Mouse (Mus musculus): ENCODE results near the gene Aanat. TPM values are rescaled to one million over a fixed set of nuclear protein-coding genes. Genes with fewer than 3 reads are reported as not detected.
A peak's percentile ranks its signal among the peaks of the same experiment; 100 is the strongest.

Aanat gene
- polyA plus RNA-seq, 1 experiment, result not detected

DNA sequence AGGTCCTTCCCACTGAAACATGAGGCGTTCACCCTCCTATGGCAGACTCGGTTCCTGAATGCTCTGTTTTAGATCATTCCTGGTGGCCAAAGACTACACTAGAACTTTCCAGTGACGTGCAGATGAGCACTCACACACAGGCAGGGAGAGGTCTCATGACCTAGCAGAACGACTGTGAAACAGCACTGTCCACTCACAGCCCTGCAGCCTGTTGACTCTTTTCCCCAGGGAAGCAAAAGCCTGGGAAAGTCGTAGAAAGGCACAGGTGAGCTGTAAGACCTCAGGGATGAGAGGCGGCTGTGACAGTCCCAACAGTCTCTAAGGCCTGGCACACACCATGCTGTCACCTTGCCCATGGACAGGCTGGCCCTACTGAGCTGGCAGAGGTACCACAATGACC is 29.9 kb upstream of the Aanat start:
- no peak for DNase-seq (ENCODE audit: low read depth in 1 of 2, low spot score in 2 of 2)
- Histone ChIP-seq H3K27ac (ENCODE audit: insufficient read depth, low read length) (no peak overlapping the region), H3K27me3 (ENCODE audit: control insufficient read depth, insufficient read depth, low read length) (no peaks in the 10 kb centered on the region), H3K4me3 (ENCODE audit: extremely low read depth, insufficient read depth, insufficient read length) (no peak overlapping the region), H3K4me1 (ENCODE audit: control insufficient read depth, insufficient read depth, insufficient read length) (no peaks in the 10 kb centered on the region; the same call in 1 of the 2 replicates), H3K36me3 (ENCODE audit: control insufficient read depth, insufficient read depth, low read length) (no peaks in the 10 kb centered on the region)
- no peak for TF ChIP-seq POLR2A (IDR thresholded peaks at IDR 0.05; ENCODE audit: low read depth, low read length)
- TF ChIP-seq CTCF (IDR thresholded peaks at IDR 0.05; ENCODE audit: extremely low read depth, insufficient read depth, insufficient read length, insufficient replicate concordance), result no peak
- 90% methylated on average over 6 of the region's 6 CpGs for WGBS

DNA sequence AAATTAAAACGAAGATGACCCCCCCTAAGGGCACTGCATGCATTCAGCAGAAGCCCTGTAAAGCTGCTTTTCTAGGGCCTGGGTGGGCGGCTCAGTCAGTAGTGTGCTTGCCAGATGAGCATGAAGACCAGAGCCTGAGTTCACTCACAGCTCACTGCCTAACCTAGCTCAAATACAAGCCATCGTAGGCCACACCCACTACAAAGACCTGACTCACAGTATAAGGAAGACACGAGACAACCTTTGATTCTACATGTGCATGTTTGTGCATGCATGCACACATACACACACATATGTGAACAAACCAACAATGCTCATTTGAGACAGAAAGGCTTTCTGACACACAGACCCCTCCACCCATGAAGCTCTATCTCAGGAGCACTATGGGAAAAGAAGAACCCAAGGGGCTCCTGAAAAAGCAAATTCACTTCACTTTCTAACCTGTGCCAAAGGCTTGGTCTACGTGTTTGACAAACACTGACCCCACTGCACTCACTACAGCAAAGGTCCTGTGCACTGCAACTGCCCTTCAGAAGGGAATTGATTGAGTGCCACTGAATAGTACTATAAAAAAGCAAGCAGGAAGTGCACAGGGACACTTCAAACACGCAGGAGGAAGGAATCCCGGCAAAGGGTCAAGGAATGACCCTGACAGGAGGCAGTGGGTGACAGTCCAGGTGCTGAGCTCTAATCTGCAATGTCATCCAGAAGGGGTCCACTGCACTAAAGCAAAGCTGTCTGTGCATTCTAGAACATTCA is 20.8 kb upstream of the Aanat start:
- WGBS, result 78% methylated on average over 7 of the region's 7 CpGs
- no peak for TF ChIP-seq POLR2A (IDR thresholded peaks at IDR 0.05; ENCODE audit: low read depth, low read length)
- no peak for TF ChIP-seq CTCF (IDR thresholded peaks at IDR 0.05; ENCODE audit: extremely low read depth, insufficient read depth, insufficient read length, insufficient replicate concordance)
- DNase-seq (ENCODE audit: low read depth in 1 of 2, low spot score in 2 of 2), result no peak
- Histone ChIP-seq H3K27me3 (ENCODE audit: control insufficient read depth, insufficient read depth, low read length) (no peaks in the 10 kb centered on the region), H3K4me1 (ENCODE audit: control insufficient read depth, insufficient read depth, insufficient read length) (no peaks in the 10 kb centered on the region), H3K4me3 (ENCODE audit: extremely low read depth, insufficient read depth, insufficient read length) (no peak overlapping the region), H3K27ac (ENCODE audit: insufficient read depth, low read length) (no peak overlapping the region), H3K36me3 (ENCODE audit: control insufficient read depth, insufficient read depth, low read length) (no peaks in the 10 kb centered on the region)

DNA sequence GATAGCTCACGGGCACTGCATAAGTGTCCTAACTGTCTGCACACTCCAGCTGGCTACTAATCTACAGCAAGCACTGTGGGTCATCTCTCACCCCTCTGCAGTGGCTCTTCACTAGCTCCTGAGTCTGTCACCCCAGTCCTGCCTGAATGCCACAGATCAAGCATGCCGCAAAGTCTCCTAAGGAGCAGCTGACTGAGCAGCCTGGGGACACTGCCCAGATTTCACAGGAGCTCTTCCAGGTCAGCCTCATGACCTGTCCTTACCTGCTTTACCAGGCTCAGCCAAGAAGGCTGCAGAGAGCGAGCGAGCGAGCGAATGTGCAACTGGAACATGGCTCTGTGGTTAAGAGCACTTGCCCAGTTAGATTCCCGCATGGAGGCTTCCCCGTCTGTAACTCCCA is 18.7 kb upstream of the Aanat start:
- H3K4me3 ChIP-seq (ENCODE audit: extremely low read depth, insufficient read depth, insufficient read length), result no peak overlapping the region
- no peak overlapping the region for H3K27ac ChIP-seq (ENCODE audit: insufficient read depth, low read length)
- over 99% methylated on average over 8 of the region's 8 CpGs for WGBS
- no peaks in the 10 kb centered on the region for H3K27me3 ChIP-seq (ENCODE audit: control insufficient read depth, insufficient read depth, low read length)
- TF ChIP-seq CTCF (IDR thresholded peaks at IDR 0.05; ENCODE audit: extremely low read depth, insufficient read depth, insufficient read length, insufficient replicate concordance) (no peak), POLR2A (IDR thresholded peaks at IDR 0.05; ENCODE audit: low read depth, low read length) (no peak)
- H3K4me1 ChIP-seq (ENCODE audit: control insufficient read depth, insufficient read depth, insufficient read length), result no peaks in the 10 kb centered on the region
- DNase-seq (ENCODE audit: low read depth in 1 of 2, low spot score in 2 of 2), result no peak
- no peaks in the 10 kb centered on the region for H3K36me3 ChIP-seq (ENCODE audit: control insufficient read depth, insufficient read depth, low read length)

DNA sequence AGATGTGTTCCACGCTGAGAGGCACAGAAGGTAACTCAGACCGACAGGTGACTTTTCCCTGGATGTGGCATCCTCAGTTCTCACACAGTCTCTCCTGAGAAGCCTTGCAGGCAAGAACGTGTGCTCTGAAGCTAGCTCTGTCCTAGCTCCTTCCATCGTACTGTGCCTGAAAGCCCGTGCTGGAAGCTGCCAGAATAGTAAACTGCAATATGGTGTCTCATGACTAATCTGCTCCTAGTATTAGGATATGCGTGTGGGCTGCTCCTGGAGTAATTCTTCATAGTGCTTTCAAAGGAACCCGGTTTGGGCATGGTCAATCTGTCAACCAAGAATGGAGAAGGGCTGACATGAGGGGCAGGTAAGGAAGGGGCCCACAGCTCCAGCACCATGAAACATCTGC is 15.4 kb upstream of the Aanat start:
- H3K36me3 ChIP-seq (ENCODE audit: control insufficient read depth, insufficient read depth, low read length), result no peaks in the 10 kb centered on the region
- WGBS, result 96% methylated on average over 7 of the region's 7 CpGs
- no peaks in the 10 kb centered on the region for H3K4me1 ChIP-seq (ENCODE audit: control insufficient read depth, insufficient read depth, insufficient read length)
- no peak overlapping the region for H3K27ac ChIP-seq (ENCODE audit: insufficient read depth, low read length)
- no peak overlapping the region for H3K4me3 ChIP-seq (ENCODE audit: extremely low read depth, insufficient read depth, insufficient read length)
- no peak for TF ChIP-seq POLR2A (IDR thresholded peaks at IDR 0.05; ENCODE audit: low read depth, low read length)
- TF ChIP-seq CTCF (IDR thresholded peaks at IDR 0.05; ENCODE audit: extremely low read depth, insufficient read depth, insufficient read length, insufficient replicate concordance), result no peak
- no peaks in the 10 kb centered on the region for H3K27me3 ChIP-seq (ENCODE audit: control insufficient read depth, insufficient read depth, low read length)
- DNase-seq (ENCODE audit: low read depth in 1 of 2, low spot score in 2 of 2), result no peak

DNA sequence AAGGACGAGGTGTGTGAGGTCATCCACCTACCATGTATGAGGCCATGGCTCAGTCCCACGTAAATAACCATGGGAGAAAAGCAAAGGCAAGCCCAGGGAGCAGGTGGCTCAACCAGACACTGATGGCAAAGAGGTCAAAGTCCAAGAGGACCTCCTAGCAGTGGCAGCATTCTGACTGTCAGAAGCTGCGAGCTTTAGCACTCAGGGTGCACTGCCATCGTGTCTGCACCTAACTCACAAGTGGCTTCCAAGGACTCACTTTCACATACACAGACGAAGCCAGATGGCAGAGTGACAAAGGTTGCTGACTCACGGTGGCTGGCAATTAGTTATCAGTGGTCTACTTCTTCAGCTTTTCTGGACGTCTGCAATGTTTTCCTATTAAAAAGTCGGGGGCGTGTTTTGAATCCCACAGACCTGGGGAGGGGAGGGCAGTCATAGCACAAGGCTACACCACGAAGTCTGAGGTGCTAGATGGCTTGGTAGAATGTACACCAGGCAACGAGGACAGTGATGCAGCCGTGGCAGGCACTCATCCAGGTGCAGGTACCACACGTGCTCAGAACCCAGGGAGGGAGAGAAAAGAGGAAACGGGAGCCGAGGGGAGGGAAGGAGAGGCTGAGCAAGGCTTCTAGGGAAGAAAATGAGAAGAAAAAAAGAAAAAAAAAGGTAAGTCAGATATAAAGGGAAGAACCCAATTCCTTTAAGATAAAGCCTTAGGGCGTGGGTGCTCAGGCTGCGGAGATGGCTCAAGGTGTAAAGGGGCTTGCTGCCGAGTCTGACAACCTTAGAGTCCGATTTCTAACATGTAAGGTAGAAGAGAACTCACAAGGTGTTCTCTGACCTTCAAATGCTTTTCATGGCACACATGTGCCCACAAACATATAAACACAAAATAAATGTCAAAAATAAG is 14.2 kb upstream of the Aanat start:
- Histone ChIP-seq H3K4me3 (ENCODE audit: extremely low read depth, insufficient read depth, insufficient read length) (no peak overlapping the region), H3K27ac (ENCODE audit: insufficient read depth, low read length) (peak overlapping the region; percentile 5; the same call in 1 of the 2 replicates)

DNA sequence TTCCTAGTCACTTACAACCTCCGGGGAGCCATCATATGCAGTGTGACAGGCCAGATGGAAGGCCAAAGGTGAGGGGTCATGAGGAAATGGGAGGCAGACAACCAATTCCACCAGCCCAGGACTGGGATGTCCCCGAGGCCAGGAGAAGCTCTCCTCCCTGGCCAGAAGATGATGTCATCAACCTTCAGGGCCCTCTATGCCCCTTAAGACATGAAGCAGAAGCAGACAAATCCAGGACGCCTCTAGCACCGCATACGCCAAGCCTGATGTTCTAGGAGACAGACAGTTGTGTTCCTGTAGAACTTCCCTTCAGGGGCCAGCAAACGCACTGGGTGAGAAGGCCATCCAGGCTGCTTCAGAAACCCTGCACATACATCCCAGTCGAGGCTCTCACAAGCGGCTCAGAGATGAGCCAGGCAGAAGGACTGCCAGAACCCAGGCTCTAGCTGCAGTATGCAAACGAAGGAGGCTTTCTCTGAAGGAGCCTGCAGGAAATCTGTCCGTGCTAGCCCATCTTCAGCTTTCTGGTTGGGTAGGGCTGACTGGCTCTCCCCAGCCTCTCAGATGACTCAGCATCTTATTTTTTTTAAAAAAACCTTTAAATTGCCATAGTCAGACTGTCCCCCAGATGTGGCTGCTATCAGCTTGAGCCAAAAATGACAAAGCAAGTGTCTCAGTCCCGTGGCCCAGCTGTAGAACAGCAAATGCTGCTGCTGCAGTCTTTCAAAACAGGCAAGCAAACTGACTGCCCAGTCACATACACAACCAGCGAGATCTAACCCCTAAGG is 13.3 kb upstream of the Aanat start:
- Histone ChIP-seq H3K36me3 (ENCODE audit: control insufficient read depth, insufficient read depth, low read length) (no peaks in the 10 kb centered on the region), H3K27me3 (ENCODE audit: control insufficient read depth, insufficient read depth, low read length) (no peaks in the 10 kb centered on the region), H3K4me3 (ENCODE audit: extremely low read depth, insufficient read depth, insufficient read length) (no peak overlapping the region), H3K4me1 (ENCODE audit: control insufficient read depth, insufficient read depth, insufficient read length) (no peaks in the 10 kb centered on the region), H3K27ac (ENCODE audit: insufficient read depth, low read length) (peak overlapping the region; percentile 40; the same call in 1 of the 2 replicates)
- TF ChIP-seq CTCF (IDR thresholded peaks at IDR 0.05; ENCODE audit: extremely low read depth, insufficient read depth, insufficient read length, insufficient replicate concordance) (no peak), POLR2A (IDR thresholded peaks at IDR 0.05; ENCODE audit: low read depth, low read length) (no peak)
- DNase-seq (ENCODE audit: low read depth in 1 of 2, low spot score in 2 of 2), result no peak
- 62% methylated on average over 12 of the region's 12 CpGs for WGBS

More for the DNA sequence above, 14.2 kb upstream of the Aanat start:
- Histone ChIP-seq H3K4me1 (ENCODE audit: control insufficient read depth, insufficient read depth, insufficient read length) (no peaks in the 10 kb centered on the region), H3K36me3 (ENCODE audit: control insufficient read depth, insufficient read depth, low read length) (no peaks in the 10 kb centered on the region), H3K27me3 (ENCODE audit: control insufficient read depth, insufficient read depth, low read length) (no peaks in the 10 kb centered on the region)
- DNase-seq (ENCODE audit: low read depth in 1 of 2, low spot score in 2 of 2), result no peak
- TF ChIP-seq POLR2A (IDR thresholded peaks at IDR 0.05; ENCODE audit: low read depth, low read length), result no peak
- no peak for TF ChIP-seq CTCF (IDR thresholded peaks at IDR 0.05; ENCODE audit: extremely low read depth, insufficient read depth, insufficient read length, insufficient replicate concordance)
- 51% methylated on average over 19 of the region's 19 CpGs for WGBS

Measured in spleen, adult 2 months (tissue).